Mouse (Mus musculus): ENCODE results near the gene Gm3558. TPM values are rescaled to one million over a fixed set of nuclear protein-coding genes. Genes with fewer than 3 reads are reported as not detected.

Gene Gm3558
- polyA plus RNA-seq (2017; shearing (Covaris generic)): 1.9 TPM

DNA sequence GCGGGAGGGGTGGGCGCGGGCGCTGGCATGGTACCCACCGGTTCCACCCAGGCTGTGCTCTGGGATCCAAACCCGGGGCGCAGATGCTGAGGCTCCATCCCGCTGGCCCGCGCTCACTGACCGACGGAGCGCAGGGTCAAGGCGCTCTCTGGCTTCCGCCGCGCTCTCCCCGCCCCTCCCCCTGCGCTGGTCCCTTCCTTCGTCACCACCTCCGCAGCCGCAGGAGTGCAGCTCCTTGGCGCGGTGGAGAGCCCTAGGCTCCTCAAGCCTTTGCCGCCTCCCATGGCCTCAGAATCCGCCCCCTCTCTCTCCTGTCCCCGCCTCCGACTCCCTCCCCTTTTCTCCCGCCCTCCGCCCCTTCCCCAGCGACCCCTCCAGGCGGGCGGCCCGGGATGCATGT, at the start of gene Gm3558:
Gm3558 (minus strand) TSS at position 185 of the 400 bp plus-strand sequence.

GRCm38 (mm10) chr14:7595492-7595891, 27.1 kb upstream of the Gm3558 start, which contains the start of gene Gm10338:
Gm10338 (minus strand) TSS chr14:7595592.

Other genes starting within 250 kb of the Gm3558 start
- gene Gm5797, start 236.2 kb downstream of the Gm3558 start, polyA plus RNA-seq (2017; shearing (Covaris generic)): not detected
- gene Gm8374, start 203.4 kb downstream of the Gm3558 start, polyA plus RNA-seq (2017; shearing (Covaris generic)): not detected
- gene Gm3755, start 117.6 kb downstream of the Gm3558 start, polyA plus RNA-seq (2017; shearing (Covaris generic)): not detected
- gene Gm3752, start 84.8 kb downstream of the Gm3558 start, polyA plus RNA-seq (2017; shearing (Covaris generic)): 9.9 TPM
- not detected for gene Gm10338, start 27.0 kb upstream of the Gm3558 start, polyA plus RNA-seq (2017; shearing (Covaris generic))
- not detected for gene Gm10128, start 75.4 kb upstream of the Gm3558 start, polyA plus RNA-seq (2017; shearing (Covaris generic))
- gene Gm26661, start 223.0 kb upstream of the Gm3558 start, polyA plus RNA-seq (2017; shearing (Covaris generic)): not detected
- gene Flnb, start 249.4 kb upstream of the Gm3558 start, polyA plus RNA-seq (2017; shearing (Covaris generic)): 26.0 TPM

Measured in CD4-positive, CD25-positive, alpha-beta regulatory T cell, adult 9 weeks (primary cell).